Mouse (Mus musculus): Measurements from ENCODE around the gene Dync1li1.

GRCm38 (mm10) chr9:114701031-114701430 is 12.4 kb downstream of the Dync1li1 start:
- no peak for TF ChIP-seq SIN3A (IDR thresholded peaks at IDR 0.05; ENCODE audit: low read length)
- no peak for TF ChIP-seq CTCF (IDR thresholded peaks at IDR 0.05 in 2 of 3, conservative IDR thresholded peaks at IDR 0.05 in 1 of 3; ENCODE audit: control insufficient read depth in 1 of 3, insufficient read depth in 1 of 3, low read depth in 2 of 3, low read length in 3 of 3, poor library complexity in 1 of 3, severe bottlenecking in 1 of 3)
- TF ChIP-seq RAD21 (IDR thresholded peaks at IDR 0.05; ENCODE audit: low read depth, low read length) = no peak
- TF ChIP-seq MEF2A (IDR thresholded peaks at IDR 0.05; ENCODE audit: extremely low read depth, insufficient replicate concordance, low read depth, low read length, poor library complexity, severe bottlenecking) = no peak
- TF ChIP-seq POLR2AphosphoS2 (IDR thresholded peaks at IDR 0.05; ENCODE audit: low read length) = no peak
- no peak for TF ChIP-seq POLR2A (IDR thresholded peaks at IDR 0.05; ENCODE audit: control insufficient read depth in 1 of 2, insufficient read depth in 1 of 2, low read depth in 1 of 2, low read length in 2 of 2, poor library complexity in 1 of 2)
- TF ChIP-seq MAFK (IDR thresholded peaks at IDR 0.05; ENCODE audit: borderline replicate concordance, low read depth, low read length) = no peak
- TF ChIP-seq ZMIZ1 (IDR thresholded peaks at IDR 0.05; ENCODE audit: low read depth, low read length) = no peak

Data from MEL (cell line).